Mouse (Mus musculus) CH12.LX (cell line): ENCODE results near the gene Luzp1. TPM values are rescaled to one million over a fixed set of nuclear protein-coding genes. Genes with fewer than 3 reads are reported as not detected.

Source experiments
- DNase-seq: peaks from one replicate; pipeline ENCODE4 v3.0.0-alpha.2; 2013; ENCODE audit errors: extremely low read depth
- H3K27ac ChIP-seq: 2 replicates; pipeline ENCODE4 v1.5.1; 2012; ENCODE audit warnings: low read depth, mild to moderate bottlenecking, control low read depth, moderate library complexity; ENCODE audit not compliant: insufficient read depth
- H3K27me3 ChIP-seq: replicated peaks from 2 replicates; pipeline ENCODE3; 2012; ENCODE audit warnings: inconsistent platforms
- H3K36me3 ChIP-seq, 2 experiments: replicated peaks in 1 of 2; 2 replicates each; pipeline versions ENCODE3 to v1.6.1; 2012; ENCODE audit warnings: inconsistent platforms in 1 of 2, low read length in 1 of 2, mild to moderate bottlenecking in 1 of 2, mixed read lengths in 1 of 2, moderate library complexity in 1 of 2; ENCODE audit not compliant: control insufficient read depth in 1 of 2, insufficient read depth in 1 of 2
- H3K4me1 ChIP-seq, 2 experiments: 2 replicates each; pipeline ENCODE4 v1.6.1; 2012; ENCODE audit warnings: inconsistent platforms in 1 of 2, moderate library complexity in 1 of 2; ENCODE audit not compliant: insufficient read depth in 2 of 2, control insufficient read depth in 1 of 2
- H3K4me2 ChIP-seq: 2 replicates; pipeline ENCODE4 v1.6.1; 2012; ENCODE audit warnings: low read depth, mild to moderate bottlenecking, control low read depth; ENCODE audit not compliant: poor library complexity, insufficient read depth, severe bottlenecking
- H3K4me3 ChIP-seq, 3 experiments: fragments of 150-350 bp in 1 of 3; sonication (generic) in 1 of 3; replicated peaks in 1 of 3; 2 replicates each; pipeline versions ENCODE3 to v1.5.1; 2011 to 2012; ENCODE audit warnings: low read depth in 2 of 3, low read length in 2 of 3, mild to moderate bottlenecking in 2 of 3, moderate library complexity in 2 of 3, control low read depth in 1 of 3, improper control_type of control experiment in 1 of 3, inconsistent platforms in 1 of 3, mixed read lengths in 1 of 3; ENCODE audit not compliant: poor library complexity in 1 of 3
- H3K79me2 ChIP-seq: replicated peaks from 2 replicates; pipeline ENCODE4 v1.6.1; 2012; ENCODE audit warnings: mild to moderate bottlenecking, moderate library complexity; ENCODE audit not compliant: control insufficient read depth, poor library complexity, insufficient read depth, severe bottlenecking; ENCODE audit errors: extremely low read depth
- H3K9ac ChIP-seq: 2 replicates; pipeline ENCODE4 v1.6.1; 2012; ENCODE audit warnings: low read depth, mild to moderate bottlenecking, control low read depth, moderate library complexity; ENCODE audit not compliant: insufficient read depth
- H3K9me3 ChIP-seq: replicated peaks from 2 replicates; pipeline ENCODE3; 2012; ENCODE audit warnings: low read length, inconsistent platforms, mixed read lengths
- CTCF ChIP-seq, 2 experiments: IDR thresholded peaks in 1 of 2; conservative IDR thresholded peaks in 1 of 2; 2 replicates each; pipeline ENCODE4 v1.5.1; 2011 to 2012; ENCODE audit warnings: low read depth in 2 of 2, low read length in 2 of 2, improper control_type of control experiment in 1 of 2, inconsistent platforms in 1 of 2, mild to moderate bottlenecking in 1 of 2, moderate library complexity in 1 of 2
- JUND ChIP-seq: conservative IDR thresholded peaks from 2 replicates; pipeline ENCODE4 v1.6.1; 2011; ENCODE audit warnings: low read depth, low read length, improper control_type of control experiment
- KAT2A ChIP-seq: IDR thresholded peaks from 2 replicates; pipeline ENCODE4 v1.6.1; 2012; ENCODE audit warnings: low read length, improper control_type of control experiment, inconsistent platforms; ENCODE audit not compliant: insufficient replicate concordance
- MAX ChIP-seq: IDR thresholded peaks from 2 replicates; pipeline ENCODE4 v1.6.1; 2011; ENCODE audit warnings: low read length, improper control_type of control experiment
- PAX5 ChIP-seq: IDR thresholded peaks from 2 replicates; pipeline ENCODE4 v1.6.1; 2012; ENCODE audit warnings: low read length, inconsistent platforms, mixed read lengths
- RAD21 ChIP-seq: IDR thresholded peaks from 2 replicates; pipeline ENCODE4 v1.6.1; 2011; ENCODE audit warnings: low read depth, mild to moderate bottlenecking, low read length, improper control_type of control experiment, moderate library complexity
- USF1 ChIP-seq: IDR thresholded peaks from 2 replicates; pipeline ENCODE4 v1.6.1; 2014; ENCODE audit warnings: low read depth, mild to moderate bottlenecking, inconsistent platforms, low read length, improper control_type of control experiment
- ZKSCAN1 ChIP-seq: IDR thresholded peaks from 2 replicates; pipeline ENCODE4 v1.6.1; 2012; ENCODE audit warnings: low read depth, inconsistent platforms, low read length, improper control_type of control experiment, borderline replicate concordance
- ZMIZ1 ChIP-seq: IDR thresholded peaks from 2 replicates; pipeline ENCODE4 v1.6.1; 2012; ENCODE audit warnings: low read depth, mild to moderate bottlenecking, inconsistent platforms, low read length, improper control_type of control experiment
- ZNF384 ChIP-seq: IDR thresholded peaks from 2 replicates; pipeline ENCODE4 v1.6.1; 2012; ENCODE audit warnings: low read depth, low read length, improper control_type of control experiment, inconsistent platforms
- dilution Hi-C: fragments of 300-500 bp; cut with MboI; formaldehyde crosslinking; loops from 2 replicates; pipeline ENCODE4 v1.14.3; 2020; ENCODE audit warnings: low sequenced_read_pairs; ENCODE audit not compliant: extremely low pct_unique_long_range_greater_than_20kb, extremely low pct_ligation_motif_present
- in situ Hi-C: fragments of 300-500 bp; cut with MboI; formaldehyde crosslinking; loops from 3 replicates; pipeline ENCODE4 v1.14.3; 2019; ENCODE audit warnings: low sequenced_read_pairs, low pct_ligation_motif_present, low pct_unique_long_range_greater_than_20kb, mixed read lengths
- polyA plus RNA-seq: library from polyadenylated mRNA; unstranded; fragments of >175 nt; gene quantifications from 2 replicates; pipeline ENCODE4 v1.2.1, GENCODE M21; 2012; ENCODE audit warnings: low read depth; ENCODE audit not compliant: insufficient read length
- total RNA-seq, 2 experiments: library from RNA; depleted of rRNA; stranded (reverse); fragments of 300-350 nt in 1 of 2; fragments of >200 nt in 1 of 2; gene quantifications; 2 replicates each; pipeline ENCODE4 v1.2.3; 2012 to 2014

Gene Luzp1
- total and polyA plus RNA-seq, 3 experiments, result 5.0 to 7.0 (median 6.1) TPM

DNA sequence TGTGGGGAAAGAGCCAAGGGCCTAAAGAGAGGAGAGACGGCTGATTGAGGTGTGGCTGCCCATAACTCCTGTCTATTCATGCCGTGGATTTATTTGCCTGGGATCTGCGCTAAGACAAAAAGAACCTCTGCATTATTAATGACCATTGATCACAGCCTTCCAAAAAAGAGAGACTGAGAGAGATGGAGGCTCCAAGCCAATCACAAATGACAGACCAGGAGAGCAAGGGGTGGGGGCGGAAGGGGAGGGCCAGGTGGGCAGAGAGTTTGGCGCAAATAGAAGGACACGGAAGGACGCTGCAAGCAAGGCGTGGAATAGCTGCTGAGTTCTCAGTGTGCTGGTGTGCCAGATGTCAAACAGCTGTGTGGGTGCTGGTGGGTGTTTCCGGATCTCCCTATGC is 46.3 kb upstream of the Luzp1 start, which contains the start of gene Htr1d:
TSS of gene Htr1d (plus strand) at position 301 of the 400 bp plus-strand sequence.
- TF ChIP-seq MAX (no peak), KAT2A (no peak), JUND (no peak), ZKSCAN1 (no peak), PAX5 (no peak), USF1 (no peak)
- no peak within 1 kb of the TSS for H3K9ac ChIP-seq
- H3K4me1 ChIP-seq, result no peaks in the 10 kb centered on the region
- dilution Hi-C loops (no loop called here), in situ Hi-C loops (no loop called here)
- no peaks in the 10 kb centered on the region for H3K79me2 ChIP-seq
- H3K27ac ChIP-seq, result no peak within 1 kb of the TSS
- H3K4me2 ChIP-seq, result no peak within 1 kb of the TSS
- no peaks in the 10 kb centered on the region for H3K9me3 ChIP-seq
- no peak for DNase-seq
- H3K36me3 ChIP-seq, result no peaks in the 10 kb centered on the region
- H3K27me3 ChIP-seq, result peaks cover 70% of the 10 kb centered on the region
- H3K4me3 ChIP-seq, result no peak within 1 kb of the TSS

DNA sequence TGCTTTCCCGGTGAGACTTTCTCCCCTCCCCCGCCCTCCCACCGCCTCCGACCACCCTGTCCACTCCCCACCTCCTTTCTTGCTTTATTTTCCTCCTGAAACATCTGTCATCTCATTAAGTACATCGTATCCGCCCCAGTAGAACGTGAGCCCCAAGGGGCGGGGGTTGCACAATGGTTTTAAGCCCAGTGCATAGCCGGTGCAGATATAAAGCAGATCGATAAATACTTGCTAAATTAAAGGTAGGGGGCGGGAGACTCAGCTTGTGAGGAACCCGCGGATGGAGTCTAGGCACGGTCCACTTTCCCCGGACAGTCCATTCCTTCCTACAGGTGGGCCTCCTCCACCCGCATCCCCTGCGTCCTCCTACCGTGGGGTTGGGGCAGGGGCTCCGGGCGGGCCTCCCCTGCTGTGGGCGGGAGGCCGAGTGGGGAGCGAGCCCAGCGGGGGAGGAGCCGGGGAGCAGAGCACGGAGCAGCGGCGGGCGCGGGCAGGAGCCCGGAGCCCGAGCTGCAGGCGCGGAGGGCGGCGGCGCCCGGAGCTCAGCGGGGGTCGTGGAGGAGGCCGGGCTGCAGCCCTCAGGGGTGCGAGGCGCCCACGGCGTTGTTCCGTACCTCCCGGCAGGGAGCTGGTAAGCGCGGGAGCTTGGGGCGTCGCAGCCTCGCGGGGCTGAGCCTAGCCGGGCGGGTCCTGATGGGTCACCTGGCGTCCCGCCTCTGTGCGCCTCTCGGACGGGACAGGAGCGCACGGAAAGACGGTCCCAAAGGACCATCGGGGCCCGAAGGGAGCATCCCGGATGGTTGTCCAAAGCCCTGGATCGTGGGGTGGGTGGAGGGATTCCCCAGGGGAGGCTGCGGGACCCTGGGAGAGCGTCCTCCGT is 45.2 kb upstream of the Luzp1 start:
- dilution Hi-C loops (no loop called here), in situ Hi-C loops (no loop called here)
- no peaks in the 10 kb centered on the region for H3K36me3 ChIP-seq
- H3K79me2 ChIP-seq, result no peaks in the 10 kb centered on the region
- no peak overlapping the region for H3K4me2 ChIP-seq
- no peak for DNase-seq
- H3K27me3 ChIP-seq, result peaks cover 70% of the 10 kb centered on the region
- no peak overlapping the region for H3K4me3 ChIP-seq
- no peak for TF ChIP-seq ZMIZ1
- H3K9ac ChIP-seq, result no peak overlapping the region
- H3K27ac ChIP-seq, result no peak overlapping the region
- no peaks in the 10 kb centered on the region for H3K9me3 ChIP-seq
- no peaks in the 10 kb centered on the region for H3K4me1 ChIP-seq

DNA sequence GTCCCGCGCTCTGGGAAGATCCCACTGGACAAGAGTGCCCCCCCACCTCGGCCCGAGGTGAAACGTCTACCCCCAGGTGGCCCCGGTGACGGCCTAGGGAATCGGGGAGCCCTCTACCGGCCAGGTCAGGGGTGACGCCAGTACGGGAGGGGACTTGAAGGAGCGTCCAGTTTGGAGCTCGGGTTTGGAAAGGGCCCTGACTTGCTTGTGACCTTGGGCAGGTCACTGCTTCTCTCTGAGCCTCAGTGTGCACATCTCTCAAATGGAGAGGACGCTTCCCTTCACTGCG is 44.6 kb upstream of the Luzp1 start:
- in situ Hi-C loops, result loop anchor here (5.0 kb wide), 1 partner anchor 43 kb away; no protein-coding TSS in a partner anchor
- peak in 1 of 2 experiments; percentile 39; a peak in 2 of 4 replicates for TF ChIP-seq CTCF (conservative IDR thresholded peaks at IDR 0.05 in 1 of 2, IDR thresholded peaks at IDR 0.05 in 1 of 2; ENCODE audit: low read depth in 2 of 2, low read length in 2 of 2)
- TF ChIP-seq RAD21, result no peak; the same call in 1 of the 2 replicates
- no peak for TF ChIP-seq ZNF384
- Histone ChIP-seq H3K27ac (no peak overlapping the region), H3K4me1 (no peaks in the 10 kb centered on the region), H3K9ac (no peak overlapping the region), H3K4me3 (no peak overlapping the region), H3K9me3 (no peaks in the 10 kb centered on the region), H3K36me3 (no peaks in the 10 kb centered on the region), H3K4me2 (no peak overlapping the region), H3K27me3 (peaks cover 70% of the 10 kb centered on the region), H3K79me2 (no peaks in the 10 kb centered on the region)
- DNase-seq, result no peak
- dilution Hi-C loops, result no loop called here
